Mouse (Mus musculus) ZHBTc4 (cell line): ENCODE measurements around the gene Chit1.

ENCODE experiments used
- DNase-seq: peaks from one replicate; pipeline ENCODE4 v3.0.0-alpha.2; 2011; ENCODE audit warnings: low read depth, low spot score

Gene Chit1

DNA sequence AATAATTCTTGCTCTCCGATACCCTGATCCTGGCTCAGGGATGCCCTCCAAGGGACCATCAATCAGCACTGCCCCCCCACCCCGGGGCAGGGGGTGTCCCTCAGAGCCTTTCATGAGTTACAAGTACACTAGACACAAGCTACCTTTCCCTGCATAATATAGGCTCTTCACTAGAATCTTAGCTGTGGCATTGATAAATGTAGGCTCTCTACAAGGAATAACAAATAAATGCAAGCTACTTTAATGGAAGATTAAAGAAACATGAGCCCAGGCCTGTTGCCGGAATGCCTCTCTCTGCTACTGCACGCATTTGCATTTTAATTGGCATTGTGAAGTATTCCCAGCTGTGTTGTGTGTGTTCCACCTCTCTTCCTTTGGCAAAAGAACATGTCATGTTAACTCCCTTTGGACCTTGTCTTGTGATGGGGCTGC, 31.3 kb downstream of the Chit1 start:
- no peak for DNase-seq

DNA sequence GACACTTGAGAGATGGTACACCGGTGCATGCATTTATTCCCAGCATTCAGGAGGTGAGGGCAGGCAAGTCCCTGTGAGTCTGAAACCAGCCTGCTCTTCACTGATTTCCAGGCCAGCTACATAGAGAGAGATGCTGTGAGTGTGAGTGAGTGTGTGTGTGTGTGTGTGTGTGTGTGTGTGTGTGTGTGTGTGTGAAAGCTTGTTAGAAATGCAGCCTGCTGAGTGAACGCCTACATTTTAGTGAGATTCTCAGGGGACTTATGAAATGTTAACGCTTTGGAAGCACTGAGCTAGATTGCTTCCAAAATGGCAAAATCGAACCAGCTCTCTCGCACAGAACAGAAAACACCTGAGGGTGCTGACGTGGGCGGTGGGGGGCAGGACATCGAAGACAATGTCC, 35.0 kb downstream of the Chit1 start:
- no peak for DNase-seq

DNA sequence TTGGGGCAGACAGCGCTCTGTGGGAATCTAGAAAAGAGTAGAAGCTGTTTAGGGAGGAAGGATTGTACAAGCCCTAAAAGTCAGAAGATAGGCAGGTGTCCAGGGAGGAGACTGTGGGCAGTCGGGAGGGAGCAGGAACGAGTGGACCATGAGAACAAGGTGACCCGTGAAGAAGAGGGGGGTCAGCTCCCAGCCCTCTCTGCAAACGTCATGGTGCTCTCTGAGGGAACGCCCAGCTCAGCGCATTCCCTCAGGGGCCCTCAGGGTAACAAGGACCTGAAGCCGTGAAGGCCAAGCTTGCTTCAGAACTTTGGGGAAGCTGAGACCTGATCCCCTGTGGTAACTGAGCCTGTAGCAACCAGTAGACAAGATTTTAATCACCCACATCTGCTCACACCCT, 39.0 kb downstream of the Chit1 start:
- no peak for DNase-seq

DNA sequence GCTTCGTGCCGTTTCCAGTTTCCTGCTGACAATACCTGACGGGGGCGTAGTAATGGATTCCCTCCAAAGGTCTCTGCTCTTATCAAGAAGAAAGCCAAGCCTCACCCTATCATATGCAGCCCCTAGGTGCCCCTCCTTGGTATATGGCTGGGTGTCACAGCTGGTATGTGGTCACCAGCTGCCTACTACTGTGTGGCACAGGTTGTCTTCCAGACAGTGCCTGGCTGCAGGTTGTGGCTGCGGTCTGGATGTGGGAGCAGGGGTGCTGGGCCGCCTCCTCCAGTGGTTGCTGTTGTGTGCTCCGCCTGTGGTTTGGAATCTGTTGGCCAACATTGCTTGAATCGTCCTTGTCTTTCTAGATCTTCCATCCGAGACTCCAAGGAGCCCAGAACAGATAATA, 39.7 kb downstream of the Chit1 start:
- no peak for DNase-seq

DNA sequence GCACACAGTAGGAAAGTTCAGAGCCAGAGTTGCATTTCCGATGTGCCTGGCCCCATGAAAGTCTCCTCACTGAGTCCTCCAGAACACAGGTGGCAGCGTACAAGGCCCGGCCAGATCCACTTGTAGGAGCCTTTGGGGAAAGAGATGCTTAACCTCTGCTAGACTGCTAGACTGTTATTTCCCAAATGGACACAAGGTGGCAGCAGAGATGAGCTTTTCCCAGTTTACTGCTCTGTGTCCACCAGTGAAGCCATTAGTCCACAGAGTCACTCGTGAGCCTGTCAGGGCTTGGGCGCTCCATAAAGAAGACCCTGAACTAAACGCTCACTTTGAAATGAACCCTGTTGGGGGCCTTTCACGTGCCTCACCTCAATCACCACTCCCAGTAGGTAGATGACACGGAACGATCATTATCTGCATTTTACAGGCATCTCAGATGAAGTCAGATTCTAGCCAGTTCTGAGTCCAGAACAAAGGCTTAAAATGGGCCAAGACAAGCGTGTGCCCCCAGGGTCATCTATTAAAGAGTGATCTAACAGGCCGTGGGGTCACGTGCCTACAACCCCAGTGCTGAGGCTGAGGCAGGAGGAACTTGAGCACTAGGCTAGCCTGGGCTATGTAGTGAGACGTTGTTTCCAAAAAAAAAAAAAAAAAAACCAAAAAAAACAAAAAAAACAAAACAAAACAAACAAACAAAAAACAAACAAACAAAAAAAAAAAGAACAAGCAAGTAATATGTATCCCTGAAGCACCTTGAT, 40.8 kb downstream of the Chit1 start:
- peak; percentile 92 for DNase-seq

DNA sequence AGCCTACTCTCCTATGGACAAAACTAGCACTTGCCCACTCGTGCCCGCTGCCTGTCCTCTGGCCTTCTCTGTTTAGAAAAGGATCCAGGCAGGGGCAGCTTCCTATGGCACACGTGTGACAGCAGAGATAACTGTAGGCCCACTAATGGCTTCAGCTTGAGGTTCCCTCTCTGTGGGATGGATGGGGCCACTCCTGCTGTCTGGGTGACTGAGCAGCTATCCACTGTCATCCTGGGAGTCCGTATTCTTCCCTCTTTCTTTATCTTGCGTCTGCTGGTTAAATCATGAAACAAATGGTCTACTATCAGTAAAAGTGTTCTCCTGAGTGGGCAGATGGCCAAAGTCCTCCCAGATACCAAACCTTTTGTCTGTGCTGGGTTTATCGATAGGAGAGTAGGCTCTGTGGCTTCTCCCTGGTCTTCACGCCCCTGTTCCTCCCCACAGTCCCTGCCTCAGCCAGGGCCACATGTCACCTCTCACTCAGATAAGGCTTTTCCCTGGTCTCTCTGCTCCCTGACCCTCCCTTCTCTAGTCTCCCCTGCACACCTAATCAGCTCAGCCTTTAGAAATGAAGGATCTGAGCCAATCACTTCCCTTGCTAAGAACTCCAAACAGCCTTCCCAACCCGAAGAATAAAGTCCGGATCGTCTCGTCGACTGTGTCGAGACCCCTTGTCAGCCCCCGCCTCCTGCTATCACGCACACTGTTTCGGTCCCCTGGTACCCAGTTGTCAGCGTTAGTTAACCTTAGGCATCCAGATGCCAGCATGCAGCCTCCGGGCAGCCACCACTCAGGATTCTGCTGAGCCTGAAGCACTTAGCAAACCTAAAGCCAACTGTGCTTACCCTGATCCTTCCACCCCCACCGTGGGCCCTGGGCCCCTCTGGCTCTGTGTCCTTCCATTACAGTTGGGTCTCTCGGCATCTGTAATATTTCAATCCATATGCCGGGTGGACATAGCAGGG, 41.9 kb downstream of the Chit1 start:
- no peak for DNase-seq

DNA sequence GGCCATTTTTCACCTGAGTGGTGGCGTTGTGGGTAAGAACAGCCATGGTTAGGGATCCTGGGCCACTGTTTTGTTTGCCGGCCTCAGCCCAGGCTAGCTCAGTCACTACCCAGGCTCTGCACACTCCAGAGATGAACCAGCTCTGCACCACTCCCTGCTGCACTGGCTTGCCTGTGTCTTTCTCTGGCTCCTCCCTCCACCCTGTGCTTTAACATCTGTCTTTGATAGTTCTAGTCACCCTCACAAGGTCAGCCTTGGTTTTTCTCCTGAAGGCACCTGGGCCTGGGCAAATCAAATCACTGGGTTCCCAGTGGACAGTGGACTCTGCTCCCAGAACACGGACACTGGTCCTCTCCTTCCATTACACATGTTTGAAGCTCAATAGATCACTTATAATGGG, 43.1 kb downstream of the Chit1 start:
- peak; percentile 74 for DNase-seq

DNA sequence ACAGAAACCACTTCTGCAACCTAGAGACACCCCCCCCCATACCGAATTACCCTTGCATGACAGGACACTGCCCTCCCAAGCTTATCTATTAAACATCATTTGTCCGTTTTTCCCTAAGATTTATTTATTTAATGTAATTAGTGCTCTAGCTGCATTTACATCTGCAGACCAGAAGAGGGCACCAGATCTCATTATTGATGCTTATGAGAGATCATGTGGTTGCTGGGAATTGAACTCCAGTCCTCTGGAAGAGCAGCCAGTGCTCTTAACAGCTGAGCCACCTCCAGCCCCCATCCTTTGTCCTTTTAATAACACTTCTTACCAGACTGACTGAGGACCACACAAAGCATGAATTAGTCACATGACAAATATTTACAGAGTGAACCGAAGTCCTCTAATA, 43.6 kb downstream of the Chit1 start:
- peak; percentile 63 for DNase-seq

DNA sequence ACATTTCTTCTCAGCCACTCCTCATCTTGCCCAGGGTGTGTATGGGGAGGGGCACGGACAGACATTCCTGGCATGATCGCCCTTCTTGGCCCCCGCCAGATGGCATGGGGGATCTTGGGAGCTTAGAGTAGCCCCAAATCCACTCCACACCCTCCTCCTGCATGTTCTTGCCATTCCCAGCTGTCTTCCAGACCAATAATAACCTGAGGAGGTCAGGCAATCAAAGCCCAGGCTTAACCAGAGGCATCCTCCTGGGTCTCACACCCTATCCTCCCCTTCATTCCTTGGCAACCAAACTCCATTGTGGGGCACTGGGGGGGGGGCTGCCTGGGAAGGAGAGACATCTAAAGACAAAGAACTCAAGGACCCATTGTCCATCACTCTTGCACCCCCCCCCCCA, 49.4 kb downstream of the Chit1 start:
- DNase-seq: no peak

DNA sequence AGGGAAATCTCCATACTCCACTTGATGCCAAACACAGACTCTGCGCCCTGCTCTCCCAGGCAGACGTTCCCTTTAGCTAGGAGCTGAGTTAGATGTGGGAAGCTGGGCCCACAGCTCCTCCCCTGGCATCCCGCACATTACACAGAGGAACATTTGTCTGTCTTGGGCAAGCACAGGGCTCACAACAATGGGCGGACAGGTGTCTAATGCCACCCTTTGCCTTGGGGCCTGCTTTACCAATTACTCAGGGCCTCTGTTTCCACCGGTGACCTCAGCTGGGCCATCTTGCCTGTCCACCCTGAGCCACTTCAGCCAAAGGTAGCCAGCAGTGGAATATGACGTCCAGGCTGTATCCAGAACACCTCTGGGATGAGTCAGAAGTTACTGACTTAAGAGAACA, 50.4 kb downstream of the Chit1 start:
- DNase-seq: no peak

DNA sequence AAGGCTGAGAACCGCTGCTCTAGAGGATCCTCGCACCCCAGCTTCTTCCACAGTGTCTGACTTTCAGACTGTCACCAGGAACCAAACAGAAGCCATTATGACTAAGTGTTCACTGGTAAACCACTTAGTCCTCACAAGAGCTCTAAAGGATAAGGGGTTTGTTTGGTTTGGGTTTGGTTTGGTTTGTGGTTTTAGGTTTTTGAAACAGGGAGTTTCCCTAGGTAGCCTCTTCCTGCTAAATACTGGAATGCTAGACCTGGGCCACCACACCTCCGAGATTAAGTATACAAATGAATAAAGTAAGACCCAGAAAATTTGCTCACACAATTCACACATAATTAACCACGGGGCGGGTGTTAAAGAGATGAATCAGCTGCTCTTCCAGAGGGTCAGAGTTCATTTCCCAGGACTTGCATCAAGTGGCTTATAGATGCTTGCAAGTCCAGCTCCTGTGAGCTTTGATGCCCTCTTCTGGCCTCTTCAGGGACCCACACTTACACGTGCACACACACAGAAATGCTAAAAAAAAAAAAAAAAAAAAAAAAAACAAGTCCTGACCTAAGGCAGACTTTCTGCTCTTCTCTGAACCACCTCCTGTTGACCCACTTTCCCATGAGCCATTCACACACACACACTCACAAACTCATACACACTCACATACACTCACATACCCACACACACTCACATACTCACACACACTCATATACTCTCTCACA, 51.6 kb downstream of the Chit1 start:
- peak; percentile 35 for DNase-seq

DNA sequence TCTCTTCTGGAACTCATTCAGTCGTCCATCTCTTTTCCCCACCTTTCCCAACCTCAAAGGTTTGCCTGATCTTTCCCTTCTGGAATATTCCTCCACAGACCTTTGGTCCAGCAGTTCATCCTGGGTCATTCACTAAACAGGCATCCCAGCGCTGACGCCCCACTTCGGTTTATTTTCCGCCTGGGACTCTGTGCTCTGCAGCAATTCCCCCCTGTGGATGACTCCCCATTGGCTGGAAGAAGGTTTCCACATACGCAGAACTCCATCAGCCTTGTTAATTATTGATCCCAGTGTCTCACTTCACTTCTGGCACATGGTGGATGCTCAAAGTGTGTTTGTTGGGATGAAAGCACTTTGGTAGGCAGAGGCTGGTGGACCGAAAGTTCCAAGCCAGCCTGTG, 52.4 kb downstream of the Chit1 start:
- DNase-seq: no peak

DNA sequence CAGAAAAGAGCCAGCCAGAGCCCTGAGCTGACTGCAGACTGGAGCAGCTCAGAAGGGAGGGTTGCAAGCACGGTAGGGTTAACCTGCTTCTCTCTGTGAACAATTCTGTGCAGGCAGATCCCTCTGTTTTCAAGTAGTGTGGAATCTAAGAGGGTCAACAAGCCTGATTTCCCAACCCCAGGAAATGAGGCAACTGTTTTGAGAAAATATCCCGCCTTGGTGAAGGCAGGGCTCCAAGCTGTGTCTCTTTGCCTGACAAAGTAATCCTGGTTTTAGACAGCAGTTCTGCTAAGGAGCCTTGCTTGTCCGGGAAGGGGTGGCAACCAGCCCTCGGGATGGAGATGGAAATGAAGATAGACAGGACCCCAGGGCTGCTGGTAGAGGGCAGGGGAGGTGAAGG, 53.4 kb downstream of the Chit1 start:
- no peak for DNase-seq

DNA sequence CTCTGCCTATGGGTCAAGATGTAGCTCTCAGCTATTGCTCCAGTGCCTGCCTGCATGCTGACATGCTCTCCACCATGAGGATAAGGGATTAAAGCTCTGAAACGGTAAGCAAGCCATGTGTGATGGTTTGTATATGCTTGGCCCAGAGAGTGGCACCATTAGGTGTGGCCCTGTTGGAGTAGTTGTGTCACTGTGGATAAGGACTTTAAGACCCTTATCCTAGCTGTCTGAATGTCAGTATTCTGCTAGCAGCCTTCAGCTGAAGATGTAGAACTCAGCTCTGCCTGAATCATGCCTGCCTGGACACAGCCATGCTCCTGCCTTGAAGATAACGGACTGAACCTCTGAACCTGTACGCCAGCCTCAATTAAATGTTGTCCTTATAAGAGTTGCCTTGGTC, 55.5 kb downstream of the Chit1 start:
- DNase-seq: no peak

DNA sequence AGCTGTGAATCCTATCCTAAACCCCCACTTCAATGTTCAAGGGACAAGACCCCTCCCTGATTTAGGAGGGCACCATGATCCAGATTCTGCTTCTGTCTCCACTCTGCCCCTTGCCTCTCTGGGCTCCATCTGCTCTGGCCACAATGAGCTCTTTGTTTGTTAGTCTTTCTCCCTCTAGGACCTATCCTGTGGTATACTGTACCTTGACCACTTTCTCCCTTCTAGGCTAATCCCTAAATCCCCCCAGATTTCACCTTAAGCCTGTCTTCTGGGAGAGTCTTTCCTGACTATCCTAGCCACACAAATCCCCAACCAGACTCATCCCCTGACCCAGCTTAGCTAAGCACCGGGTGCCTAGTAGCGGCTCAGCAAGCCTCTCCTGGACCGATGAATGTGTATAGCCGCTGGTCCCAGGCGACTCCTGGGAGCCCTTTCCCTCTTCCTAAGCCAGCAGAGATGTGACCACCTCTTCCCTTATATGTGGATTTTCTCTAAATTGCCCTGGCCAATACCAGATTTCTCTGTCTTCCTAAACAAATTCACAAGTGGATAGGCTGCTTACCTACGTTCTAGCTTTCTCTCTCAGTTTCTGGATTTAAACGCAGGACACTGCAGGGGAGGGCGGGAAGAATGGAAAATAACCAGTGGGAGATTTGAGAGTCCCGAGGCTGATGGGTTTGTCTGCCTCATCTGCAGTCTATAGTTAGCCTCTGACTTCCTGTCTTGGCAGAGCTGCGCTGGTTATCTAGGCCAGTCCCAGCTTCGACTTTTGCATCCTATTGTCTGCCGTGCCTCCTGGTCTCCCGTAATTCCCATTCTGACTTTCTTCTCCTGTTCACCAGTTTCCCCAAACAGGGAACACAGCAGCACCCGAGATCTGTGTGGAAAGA, 56.6 kb downstream of the Chit1 start:
- no peak for DNase-seq

DNA sequence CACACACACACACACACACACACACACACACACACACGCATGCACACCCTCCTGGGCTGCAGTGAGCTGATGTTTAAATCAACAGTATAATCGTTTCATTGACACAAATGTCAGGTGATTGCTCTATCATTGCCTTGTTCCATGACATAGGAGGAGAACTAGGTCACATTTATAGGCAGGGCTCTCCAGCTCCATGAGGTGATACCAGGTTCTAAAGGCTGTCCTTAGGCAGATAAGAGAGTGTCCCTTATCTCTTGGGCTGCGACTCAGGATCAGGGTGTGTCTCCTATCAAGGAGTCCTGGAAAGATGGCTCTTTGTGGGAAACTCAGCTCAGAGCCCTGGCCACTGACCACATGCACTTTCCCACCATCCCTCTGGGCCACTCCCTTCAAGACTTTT, 57.5 kb downstream of the Chit1 start:
- DNase-seq: no peak

DNA sequence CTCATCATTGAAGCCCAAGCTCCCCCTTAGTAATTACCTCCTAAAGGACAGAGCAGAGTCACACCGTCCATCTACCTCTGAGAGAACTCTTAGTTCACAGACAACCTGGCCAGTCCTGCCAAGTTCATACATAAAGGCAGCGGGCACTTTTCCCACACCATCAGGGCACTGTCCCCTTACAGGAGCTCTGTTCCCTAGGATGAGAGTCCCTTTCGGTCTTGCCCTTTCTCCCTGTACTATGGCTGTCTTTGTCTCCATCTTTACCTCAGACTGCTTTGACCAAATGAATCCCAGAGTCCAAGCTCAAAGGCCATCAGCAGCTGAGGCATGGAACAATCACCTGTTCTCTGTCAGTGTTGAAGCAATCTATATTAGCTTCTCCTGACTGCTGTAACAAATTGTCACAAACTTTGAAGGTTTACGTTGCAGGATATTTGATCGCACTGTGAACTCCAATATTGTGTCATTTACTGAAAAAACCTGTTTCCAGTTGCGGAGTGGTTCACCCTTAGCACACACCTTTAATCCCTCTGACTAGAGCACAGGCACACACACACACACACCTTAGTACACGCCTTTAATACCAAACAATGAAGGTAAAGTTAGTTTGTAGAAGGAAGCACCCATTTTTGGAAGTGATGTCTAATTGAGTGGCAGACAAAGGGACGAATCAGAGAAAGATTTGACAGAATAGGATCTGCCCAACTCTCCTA, 58.1 kb downstream of the Chit1 start:
- DNase-seq: no peak

DNA sequence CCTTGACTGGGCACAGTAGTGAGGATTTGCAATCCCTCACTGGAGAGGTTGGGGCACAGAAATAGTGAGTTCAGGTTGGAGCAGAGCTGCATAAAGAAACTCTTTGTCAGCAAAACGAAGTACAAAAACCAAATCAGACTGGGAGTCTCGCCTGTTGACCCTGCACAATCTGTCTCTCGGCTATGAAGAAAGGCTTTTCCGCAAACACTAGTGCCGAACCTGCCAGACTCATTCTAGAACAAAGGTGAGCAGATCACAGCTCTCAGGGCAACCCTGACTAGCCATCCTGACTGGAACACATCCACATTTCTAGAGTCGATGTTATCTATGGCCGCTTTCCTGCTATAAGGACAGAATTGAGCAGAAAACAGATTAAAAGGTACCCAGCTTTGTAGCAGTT, 62.0 kb downstream of the Chit1 start:
- DNase-seq: no peak

DNA sequence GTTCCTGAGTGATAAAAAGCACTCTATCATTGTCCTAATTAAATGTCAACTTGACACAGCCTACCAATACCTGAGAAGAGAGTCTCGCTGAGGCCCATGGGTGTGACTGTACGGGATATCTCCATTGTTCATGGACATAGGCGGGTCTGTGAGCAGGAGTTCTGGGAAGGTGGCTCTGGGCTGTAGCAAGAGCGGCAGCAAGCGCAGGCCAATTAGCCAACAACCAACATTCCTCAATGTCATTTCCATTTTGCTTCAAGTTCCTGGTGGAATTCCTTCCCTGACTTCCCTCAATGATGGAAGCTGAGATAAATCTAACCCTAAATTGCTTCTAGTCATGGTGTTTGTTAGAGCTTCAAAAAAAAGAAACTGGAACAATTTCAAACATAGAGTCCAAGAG, 66.9 kb downstream of the Chit1 start:
- DNase-seq: peak; percentile 68

DNA sequence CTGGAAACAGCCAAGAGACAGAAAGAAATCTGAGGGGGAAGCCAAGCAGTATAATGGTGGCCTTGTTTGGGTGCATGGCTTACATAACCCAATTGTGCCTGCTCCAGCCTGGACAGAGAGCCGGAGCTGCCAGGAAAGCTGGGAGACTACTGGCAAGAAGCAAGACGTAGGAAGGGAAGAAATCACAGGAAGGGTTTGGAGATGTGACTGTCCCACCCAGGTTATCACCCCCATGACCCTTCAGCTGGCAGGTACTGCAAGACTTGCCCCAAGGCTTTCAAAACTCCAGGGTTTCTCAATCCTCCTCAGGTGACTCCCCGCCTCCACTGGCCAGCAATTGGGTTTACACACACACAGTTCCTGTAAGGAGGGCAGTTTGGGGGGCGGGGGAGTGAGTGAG, 71.0 kb downstream of the Chit1 start, which contains the start of gene Chil1:
Gene Chil1 (plus strand): TSS at position 152 of the 400 bp plus-strand sequence.
- no peak for DNase-seq
